In genomic region chr5:54180640-54181326, GRCm38 (mm10) we compare ENCODE assay signal across 10 mouse cellular contexts.
A peak's percentile ranks its signal among the peaks of the same experiment; 100 is the strongest.
DNase-seq lines count a peak whose midpoint lies in the region; ATAC-seq lines count a peak whose summit lies in the region.
"Had no signal": no experiment of that assay in that cellular context is flagged by ENCODE, and none has a peak within 500 bp of the region (broad histone marks: within the 10 kb centered on the region; RNA-seq: fewer than 3 reads in every experiment).

No protein-coding gene starts in this region.

- no peak overlapping the region for H3K9ac ChIP-seq in heart, embryonic 12.5 days
- H3K9ac ChIP-seq in embryonic facial prominence, embryonic 14.5 days (ENCODE audit: low read depth, low read length) = no peak overlapping the region
- peak overlapping the region; percentile 44; the same call in 1 of the 2 replicates for H3K9ac ChIP-seq in hindbrain, embryonic 13.5 days

- DNase-seq in heart, adult 9 months (ENCODE audit: low spot score in 2 of 2) = no peak
- DNase-seq in embryonic facial prominence, embryonic 14.5 days (ENCODE audit: low spot score) = no peak
- DNase-seq in neural tube, embryonic 10.5 days (ENCODE audit: extremely low spot score, low spot score) = peak; percentile 37
- no peak for DNase-seq in left cerebral cortex, adult 11 months (ENCODE audit: low spot score)
- no peak for DNase-seq in frontal cortex, postnatal 36 days (ENCODE audit: low spot score in 2 of 2)
- DNase-seq: thymus, postnatal 36 days had no signal

- H3K4me2 ChIP-seq in heart, embryonic 12.5 days = peak overlapping the region; percentile 34; the same call in 1 of the 2 replicates
- no peak overlapping the region; the same call in 1 of the 2 replicates for H3K4me2 ChIP-seq in embryonic facial prominence, embryonic 14.5 days (ENCODE audit: low read depth, low read length)
- peak overlapping the region; percentile 47 for H3K4me2 ChIP-seq in hindbrain, embryonic 13.5 days

- ATAC-seq in heart, embryonic 12.5 days (ENCODE audit: insufficient number of reproducible peaks, low FRiP score) = peak; percentile 52
- ATAC-seq in embryonic facial prominence, embryonic 14.5 days (ENCODE audit: low read depth) = 0 out of 2 replicates have a peak, but pooled peaks have one; percentile 12
- ATAC-seq in hindbrain, embryonic 13.5 days (ENCODE audit: low FRiP score) = peak; percentile 38; the same call in 1 of the 2 replicates
- ATAC-seq in activated CD4-positive, CD25-positive, alpha-beta regulatory T cell, adult 4 months = no peak

- 46% methylated on average over 10 of the region's 10 CpGs for WGBS in heart, embryonic 12.5 days
- 54% methylated on average over 10 of the region's 10 CpGs for WGBS in embryonic facial prominence, embryonic 14.5 days
- WGBS in hindbrain, embryonic 13.5 days = 24% methylated on average over 10 of the region's 10 CpGs

- H3K9me3 ChIP-seq in heart, embryonic 12.5 days (replicated peaks) = 0 out of 2 replicates have a peak, but pooled peaks cover 5% of the 10 kb centered on the region
- no peaks in the 10 kb centered on the region for H3K9me3 ChIP-seq in embryonic facial prominence, embryonic 14.5 days (ENCODE audit: control insufficient read depth, low read length)
- no peaks in the 10 kb centered on the region for H3K9me3 ChIP-seq in hindbrain, embryonic 13.5 days

- H3K27ac ChIP-seq in heart, embryonic 12.5 days (ENCODE audit: poor library complexity, severe bottlenecking) = peak overlapping the region; percentile 86
- H3K27ac ChIP-seq in embryonic facial prominence, embryonic 14.5 days (replicated peaks; ENCODE audit: low read depth, low read length) = no peak overlapping the region; the same call in 1 of the 2 replicates
- H3K27ac ChIP-seq in hindbrain, embryonic 13.5 days = peak overlapping the region; percentile 66

- no peaks in the 10 kb centered on the region for H3K27me3 ChIP-seq in heart, embryonic 12.5 days (replicated peaks)
- H3K27me3 ChIP-seq in embryonic facial prominence, embryonic 14.5 days (replicated peaks; ENCODE audit: control insufficient read depth, insufficient read depth, low read length) = no peaks in the 10 kb centered on the region
- no peaks in the 10 kb centered on the region for H3K27me3 ChIP-seq in hindbrain, embryonic 13.5 days

- peaks cover 35% of the 10 kb centered on the region for H3K4me1 ChIP-seq in heart, embryonic 12.5 days (replicated peaks)
- H3K4me1 ChIP-seq in embryonic facial prominence, embryonic 14.5 days (ENCODE audit: control insufficient read depth, insufficient read depth, low read length) = 0 out of 2 replicates have a peak, but pooled peaks cover 8% of the 10 kb centered on the region
- H3K4me1 ChIP-seq in hindbrain, embryonic 13.5 days (replicated peaks) = peaks cover 30% of the 10 kb centered on the region

- H3K4me3 ChIP-seq in heart, embryonic 12.5 days = no peak overlapping the region
- no peak overlapping the region for H3K4me3 ChIP-seq in embryonic facial prominence, embryonic 14.5 days (ENCODE audit: low read depth, low read length)
- peak overlapping the region; percentile 14; the same call in 1 of the 2 replicates for H3K4me3 ChIP-seq in hindbrain, embryonic 13.5 days
- H3K4me3 ChIP-seq: erythroblast, embryonic 14.5 days had no signal

- no peaks in the 10 kb centered on the region for H3K36me3 ChIP-seq in heart, embryonic 12.5 days
- no peaks in the 10 kb centered on the region for H3K36me3 ChIP-seq in embryonic facial prominence, embryonic 14.5 days (ENCODE audit: control insufficient read depth, insufficient read depth, low read length)
- H3K36me3 ChIP-seq in hindbrain, embryonic 13.5 days = no peaks in the 10 kb centered on the region
